Mouse (Mus musculus): ENCODE measurements at regions not wholly inside any gene's neighbourhood (a gene's known extent, or its start where the extent isn't known, plus 50 kb on each side); places are given as distances from the start of the nearest gene placed in this dataset.

- CTCF ChIA-PET, result no interaction called here
- peak; percentile 73 for ATAC-seq
- in situ Hi-C loops (cut with MboI; ENCODE audit: low pct_unique_long_range_greater_than_20kb), result no loop called here
- TF ChIP-seq CTCF (IDR thresholded peaks at IDR 0.05), result no peak
- H3K27me3 ChIP-seq, result no peaks in the 10 kb centered on the region
- DNase-seq (ENCODE audit: low read depth, low spot score), result no peak
- POLR2A ChIA-PET, result no interaction called here
Measured at GRCm38 (mm10) chr6:106876690-106877089, 76.8 kb upstream of the Crbn start.

GRCm38 (mm10) chr6:106891879-106892638 is 92.2 kb upstream of the Crbn start:
- TF ChIP-seq CTCF (IDR thresholded peaks at IDR 0.05), result no peak
- DNase-seq (ENCODE audit: low read depth, low spot score) (no peak), ATAC-seq (no peak)
- H3K27me3 ChIP-seq, result no peaks in the 10 kb centered on the region
- in situ Hi-C loops (cut with MboI; ENCODE audit: low pct_unique_long_range_greater_than_20kb), result no loop called here
- POLR2A ChIA-PET, result no interaction called here
- CTCF ChIA-PET, result no interaction called here

- ATAC-seq, result no peak
- ChIA-PET CTCF (no interaction called here), POLR2A (no interaction called here)
- H3K27me3 ChIP-seq, result no peaks in the 10 kb centered on the region
- no peak for DNase-seq (ENCODE audit: low read depth, low spot score)
- in situ Hi-C loops (cut with MboI; ENCODE audit: low pct_unique_long_range_greater_than_20kb), result no loop called here
- no peak for TF ChIP-seq CTCF (IDR thresholded peaks at IDR 0.05)
Measured at GRCm38 (mm10) chr6:106892639-106892934, 92.7 kb upstream of the Crbn start.

- in situ Hi-C loops (cut with MboI; ENCODE audit: low pct_unique_long_range_greater_than_20kb), result no loop called here
- POLR2A ChIA-PET, result no interaction called here
- ATAC-seq (no peak), DNase-seq (ENCODE audit: low read depth, low spot score) (no peak)
- no peaks in the 10 kb centered on the region for H3K27me3 ChIP-seq
- TF ChIP-seq CTCF (IDR thresholded peaks at IDR 0.05), result no peak
- CTCF ChIA-PET, result no interaction called here
Measured at GRCm38 (mm10) chr6:106903953-106904683, 104.2 kb upstream of the Crbn start.

GRCm38 (mm10) chr6:106915121-106915520 is 115.2 kb upstream of the Crbn start:
- ChIA-PET POLR2A (no interaction called here), CTCF (no interaction called here)
- in situ Hi-C loops (cut with MboI; ENCODE audit: low pct_unique_long_range_greater_than_20kb), result no loop called here
- DNase-seq (ENCODE audit: low read depth, low spot score) (no peak), ATAC-seq (no peak)
- no peaks in the 10 kb centered on the region for H3K27me3 ChIP-seq
- TF ChIP-seq CTCF (IDR thresholded peaks at IDR 0.05), result no peak

- in situ Hi-C loops (cut with MboI; ENCODE audit: low pct_unique_long_range_greater_than_20kb), result no loop called here
Measured at GRCm38 (mm10) chr6:106916683-106917289, 116.9 kb upstream of the Crbn start.

GRCm38 (mm10) chr6:106920951-106921350 is 121.1 kb upstream of the Crbn start:
- no peaks in the 10 kb centered on the region for H3K27me3 ChIP-seq
- DNase-seq (ENCODE audit: low read depth, low spot score) (no peak), ATAC-seq (no peak)
- in situ Hi-C loops (cut with MboI; ENCODE audit: low pct_unique_long_range_greater_than_20kb), result no loop called here
- ChIA-PET CTCF (no interaction called here), POLR2A (no interaction called here)
- TF ChIP-seq CTCF (IDR thresholded peaks at IDR 0.05), result no peak

More at GRCm38 (mm10) chr6:106916683-106917289, 116.9 kb upstream of the Crbn start:
- CTCF ChIA-PET, result no interaction called here
- DNase-seq (ENCODE audit: low read depth, low spot score) (no peak), ATAC-seq (no peak)
- H3K27me3 ChIP-seq, result no peaks in the 10 kb centered on the region
- POLR2A ChIA-PET, result no interaction called here
- TF ChIP-seq CTCF (IDR thresholded peaks at IDR 0.05), result no peak

GRCm38 (mm10) chr6:106925486-106925885 is 125.6 kb upstream of the Crbn start:
- ATAC-seq (no peak), DNase-seq (ENCODE audit: low read depth, low spot score) (no peak)
- POLR2A ChIA-PET, result no interaction called here
- H3K27me3 ChIP-seq, result no peaks in the 10 kb centered on the region
- no peak for TF ChIP-seq CTCF (IDR thresholded peaks at IDR 0.05)
- CTCF ChIA-PET, result no interaction called here
- in situ Hi-C loops (cut with MboI; ENCODE audit: low pct_unique_long_range_greater_than_20kb), result no loop called here

- no peak for TF ChIP-seq CTCF (IDR thresholded peaks at IDR 0.05)
- DNase-seq (ENCODE audit: low read depth, low spot score) (no peak), ATAC-seq (no peak)
- ChIA-PET CTCF (no interaction called here), POLR2A (no interaction called here)
- in situ Hi-C loops (cut with MboI; ENCODE audit: low pct_unique_long_range_greater_than_20kb), result no loop called here
- H3K27me3 ChIP-seq, result no peaks in the 10 kb centered on the region
Measured at GRCm38 (mm10) chr6:106933584-106933983, 133.7 kb upstream of the Crbn start.

GRCm38 (mm10) chr6:106946227-106946927 is 146.5 kb upstream of the Crbn start:
- ATAC-seq, result no peak
- no peaks in the 10 kb centered on the region for H3K27me3 ChIP-seq
- in situ Hi-C loops (cut with MboI; ENCODE audit: low pct_unique_long_range_greater_than_20kb), result no loop called here
- no peak for TF ChIP-seq CTCF (IDR thresholded peaks at IDR 0.05)
- ChIA-PET CTCF (no interaction called here), POLR2A (no interaction called here)
- no peak for DNase-seq (ENCODE audit: low read depth, low spot score)

- DNase-seq (ENCODE audit: low read depth, low spot score) (no peak), ATAC-seq (no peak)
- no peak for TF ChIP-seq CTCF (IDR thresholded peaks at IDR 0.05)
- ChIA-PET POLR2A (no interaction called here), CTCF (no interaction called here)
- no peaks in the 10 kb centered on the region for H3K27me3 ChIP-seq
- in situ Hi-C loops (cut with MboI; ENCODE audit: low pct_unique_long_range_greater_than_20kb), result no loop called here
Measured at GRCm38 (mm10) chr6:106950909-106951308, 151.0 kb upstream of the Crbn start.
